Mouse (Mus musculus) ovary, postnatal 10 days (tissue): ENCODE measurements around the gene Smim5.
A peak's percentile ranks its signal among the peaks of the same experiment; 100 is the strongest.
"Not testable (repeated sequence)": the region's sequence is repeated elsewhere in the genome, so short reads cannot be mapped to it uniquely, and the experiment has no call there.

Source experiments
- DNase-seq: peaks from one replicate; pipeline ENCODE4 v3.0.0; 2022; ENCODE audit warnings: low spot score

The Smim5 gene

GRCm38 (mm10) chr11:115899486-115900266, at the start of gene Smim5:
Gene Smim5, plus strand, starts transcription at chr11:115899966.
- peak; percentile 35 for DNase-seq

GRCm38 (mm10) chr11:115854674-115855073, 45.1 kb upstream of the Smim5 start:
- DNase-seq = no peak

- not testable (repeated sequence) for DNase-seq
Measured at GRCm38 (mm10) chr11:115857146-115857545, 42.6 kb upstream of the Smim5 start.

- DNase-seq = no peak
Measured at GRCm38 (mm10) chr11:115857936-115858335, 41.8 kb upstream of the Smim5 start.

- DNase-seq = no peak
Measured at GRCm38 (mm10) chr11:115858354-115858753, 41.4 kb upstream of the Smim5 start, which contains the start of gene Myo15b. Gene Myo15b, plus strand, starts transcription at chr11:115858406.

- peak; percentile 90 for DNase-seq
Measured at GRCm38 (mm10) chr11:115859143-115859945, 40.4 kb upstream of the Smim5 start.

GRCm38 (mm10) chr11:115863895-115864294, 35.9 kb upstream of the Smim5 start:
- no peak for DNase-seq

- DNase-seq = no peak
Measured at GRCm38 (mm10) chr11:115869393-115869792, 30.4 kb upstream of the Smim5 start.

GRCm38 (mm10) chr11:115872437-115872836, 27.3 kb upstream of the Smim5 start:
- DNase-seq = no peak

GRCm38 (mm10) chr11:115875935-115876334, 23.8 kb upstream of the Smim5 start:
- DNase-seq = no peak

GRCm38 (mm10) chr11:115876438-115876837, 23.3 kb upstream of the Smim5 start:
- DNase-seq = no peak

- no peak for DNase-seq
Measured at GRCm38 (mm10) chr11:115877174-115877755, 22.5 kb upstream of the Smim5 start.

GRCm38 (mm10) chr11:115878071-115878470, 21.7 kb upstream of the Smim5 start:
- no peak for DNase-seq

GRCm38 (mm10) chr11:115881002-115881401, 18.8 kb upstream of the Smim5 start:
- no peak for DNase-seq

- no peak for DNase-seq
Measured at GRCm38 (mm10) chr11:115883251-115883650, 16.5 kb upstream of the Smim5 start.

GRCm38 (mm10) chr11:115884361-115884760, 15.4 kb upstream of the Smim5 start:
- no peak for DNase-seq

- DNase-seq = no peak
Measured at GRCm38 (mm10) chr11:115885281-115885680, 14.5 kb upstream of the Smim5 start.

GRCm38 (mm10) chr11:115886446-115886845, 13.3 kb upstream of the Smim5 start:
- DNase-seq = no peak

- DNase-seq = no peak
Measured at GRCm38 (mm10) chr11:115888020-115888419, 11.7 kb upstream of the Smim5 start.

GRCm38 (mm10) chr11:115889159-115889558, 10.6 kb upstream of the Smim5 start:
- no peak for DNase-seq

GRCm38 (mm10) chr11:115892213-115892612, 7.6 kb upstream of the Smim5 start:
- DNase-seq = no peak

- DNase-seq = no peak
Measured at GRCm38 (mm10) chr11:115893071-115893470, 6.7 kb upstream of the Smim5 start.
